Mouse (Mus musculus) kidney, adult 2 months (tissue): ENCODE data around the gene Peli2. TPM values are rescaled to one million over a fixed set of nuclear protein-coding genes. Genes with fewer than 3 reads are reported as not detected.

Source experiments
- DNase-seq: peaks from one replicate; pipeline ENCODE4 v3.0.0; 2021
- H3K27ac ChIP-seq: fragments of 200-500 bp; 2 replicates; pipeline ENCODE4 v1.5.1; 2012; ENCODE audit warnings: low read depth, low read length, control low read depth, inconsistent platforms; ENCODE audit not compliant: insufficient read depth
- H3K27me3 ChIP-seq: fragments of 200-500 bp; replicated peaks from 2 replicates; pipeline ENCODE4 v1.6.1; 2012; ENCODE audit warnings: mild to moderate bottlenecking, moderate library complexity, low read length, inconsistent platforms; ENCODE audit not compliant: control insufficient read depth, insufficient read depth
- H3K36me3 ChIP-seq: fragments of 200-500 bp; 2 replicates; pipeline ENCODE4 v1.6.1; 2012; ENCODE audit warnings: mild to moderate bottlenecking, moderate library complexity, low read length, inconsistent platforms; ENCODE audit not compliant: control insufficient read depth, insufficient read depth
- H3K4me1 ChIP-seq: fragments of 200-500 bp; 2 replicates; pipeline ENCODE4 v1.6.1; 2011; ENCODE audit warnings: low read length; ENCODE audit not compliant: control insufficient read depth, insufficient read depth
- H3K4me3 ChIP-seq: fragments of 200-500 bp; 2 replicates; pipeline ENCODE4 v1.5.1; 2011; ENCODE audit warnings: mild to moderate bottlenecking, low read depth, low read length, control low read depth; ENCODE audit not compliant: insufficient read depth
- CTCF ChIP-seq: fragments of 200-500 bp; conservative IDR thresholded peaks from 2 replicates; pipeline ENCODE4 v1.5.1; 2011; ENCODE audit warnings: low read depth, mild to moderate bottlenecking, control low read depth, low read length, moderate library complexity, mixed read lengths; ENCODE audit not compliant: insufficient read depth, insufficient read length
- POLR2A ChIP-seq: fragments of 200-500 bp; IDR thresholded peaks from one replicate; pipeline ENCODE4 v1.6.1; 2011; ENCODE audit warnings: low read depth, low read length, control low read depth
- WGBS: fragments of 180-500 bp; shearing (Covaris S2); methylation state at CpG from one replicate; pipeline ENCODE4 v1.1.7; 2018; 5-methylcytosine and 5-hydroxymethylcytosine counted together
- polyA plus RNA-seq: library from polyadenylated mRNA; depleted of rRNA; stranded (reverse); fragments of >200 nt; gene quantifications from 2 replicates; pipeline ENCODE4 v1.2.3, GENCODE M21; 2012

The Peli2 gene
- polyA plus RNA-seq, 1 experiment: 31.7 TPM

GRCm38 (mm10) chr14:48207746-48208640 lies 87.4 kb downstream of the Peli2 start:
- WGBS: 85% methylated on average over 12 of the region's 12 CpGs
- peaks cover 15% of the 10 kb centered on the region for H3K4me1 ChIP-seq
- H3K27ac ChIP-seq: no peak overlapping the region
- H3K4me3 ChIP-seq: no peak overlapping the region
- no peaks in the 10 kb centered on the region for H3K36me3 ChIP-seq
- no peak for TF ChIP-seq POLR2A
- no peak for TF ChIP-seq CTCF
- no peaks in the 10 kb centered on the region for H3K27me3 ChIP-seq
- no peak for DNase-seq

- WGBS: 91% methylated on average over 5 of the region's 5 CpGs
- no peak for DNase-seq
- TF ChIP-seq POLR2A (no peak), CTCF (no peak)
- no peak overlapping the region for H3K4me3 ChIP-seq
- H3K36me3 ChIP-seq: no peaks in the 10 kb centered on the region
- H3K27ac ChIP-seq: no peak overlapping the region
- no peaks in the 10 kb centered on the region for H3K27me3 ChIP-seq
- peaks cover 15% of the 10 kb centered on the region for H3K4me1 ChIP-seq
Measured at GRCm38 (mm10) chr14:48209436-48209835, 88.8 kb downstream of the Peli2 start.

GRCm38 (mm10) chr14:48210089-48210488 lies 89.5 kb downstream of the Peli2 start:
- DNase-seq: no peak

GRCm38 (mm10) chr14:48211526-48211925 lies 90.9 kb downstream of the Peli2 start:
- H3K4me1 ChIP-seq: peaks cover 1% of the 10 kb centered on the region

More at GRCm38 (mm10) chr14:48210089-48210488, 89.5 kb downstream of the Peli2 start:
- H3K27me3 ChIP-seq: no peaks in the 10 kb centered on the region
- H3K36me3 ChIP-seq: no peaks in the 10 kb centered on the region
- TF ChIP-seq POLR2A (no peak), CTCF (no peak)
- H3K4me1 ChIP-seq: peaks cover 11% of the 10 kb centered on the region
- no peak overlapping the region for H3K4me3 ChIP-seq
- H3K27ac ChIP-seq: no peak overlapping the region
- 77% methylated on average over 9 of the region's 9 CpGs for WGBS

DNA sequence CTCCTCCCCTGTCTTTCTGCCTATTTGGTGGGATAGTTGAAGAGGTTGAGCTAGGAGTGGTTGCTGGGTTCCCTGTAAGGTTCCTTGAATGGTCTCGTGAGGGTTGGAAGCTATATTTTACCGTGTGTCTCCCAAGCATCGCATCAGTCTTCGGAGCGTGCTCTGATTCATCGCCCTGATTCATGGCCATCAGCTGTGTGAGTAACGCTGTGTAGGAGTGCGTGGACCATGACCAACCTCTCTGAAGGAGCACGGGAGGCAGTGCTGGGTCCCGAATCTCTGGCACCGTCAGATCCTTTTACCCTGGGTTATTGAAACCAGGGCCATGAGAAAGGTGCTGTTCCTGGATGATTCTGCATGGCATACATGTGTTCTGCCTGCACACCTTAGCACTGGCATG lies 92.2 kb downstream of the Peli2 start:
- no peak for DNase-seq
- H3K36me3 ChIP-seq: no peaks in the 10 kb centered on the region
- TF ChIP-seq POLR2A (no peak), CTCF (no peak)
- no peak overlapping the region for H3K4me3 ChIP-seq
- no peaks in the 10 kb centered on the region for H3K27me3 ChIP-seq
- 53% methylated on average over 11 of the region's 11 CpGs for WGBS
- H3K4me1 ChIP-seq: no peaks in the 10 kb centered on the region; the same call in 1 of the 2 replicates
- H3K27ac ChIP-seq: no peak overlapping the region

More at GRCm38 (mm10) chr14:48211526-48211925, 90.9 kb downstream of the Peli2 start:
- H3K27ac ChIP-seq: no peak overlapping the region
- whole genome bisulfite sequencing: 59% methylated on average over 8 of the region's 8 CpGs
- TF ChIP-seq CTCF: no peak
- no peak for TF ChIP-seq POLR2A
- H3K27me3 ChIP-seq: no peaks in the 10 kb centered on the region
- no peaks in the 10 kb centered on the region for H3K36me3 ChIP-seq
- no peak for DNase-seq
- H3K4me3 ChIP-seq: no peak overlapping the region

DNA sequence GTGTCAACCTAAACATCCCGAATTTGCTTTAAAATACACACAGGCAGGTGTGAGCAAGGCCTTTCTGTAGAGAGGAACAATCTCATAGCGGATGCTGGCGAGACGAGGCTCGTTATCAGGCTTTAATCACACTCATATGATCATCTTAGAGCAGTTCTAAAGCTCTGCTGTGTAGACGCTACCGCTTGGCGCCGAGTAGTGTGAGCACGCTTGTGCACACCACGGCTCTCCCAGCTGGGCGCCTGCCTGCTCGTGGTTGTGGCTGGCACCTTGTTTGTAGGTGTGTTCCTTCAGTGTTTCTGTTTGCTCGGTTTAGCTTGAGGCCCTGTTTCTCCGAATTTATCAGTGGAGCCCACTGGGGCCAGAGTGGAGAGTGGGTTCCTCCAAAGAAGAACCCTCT lies 93.0 kb downstream of the Peli2 start:
- DNase-seq: no peak
- WGBS: 93% methylated on average over 15 of the region's 15 CpGs
- Histone ChIP-seq H3K36me3 (no peaks in the 10 kb centered on the region), H3K27ac (no peak overlapping the region), H3K4me1 (no peaks in the 10 kb centered on the region; the same call in 1 of the 2 replicates), H3K27me3 (no peaks in the 10 kb centered on the region), H3K4me3 (no peak overlapping the region)
- TF ChIP-seq POLR2A (no peak), CTCF (no peak)

DNA sequence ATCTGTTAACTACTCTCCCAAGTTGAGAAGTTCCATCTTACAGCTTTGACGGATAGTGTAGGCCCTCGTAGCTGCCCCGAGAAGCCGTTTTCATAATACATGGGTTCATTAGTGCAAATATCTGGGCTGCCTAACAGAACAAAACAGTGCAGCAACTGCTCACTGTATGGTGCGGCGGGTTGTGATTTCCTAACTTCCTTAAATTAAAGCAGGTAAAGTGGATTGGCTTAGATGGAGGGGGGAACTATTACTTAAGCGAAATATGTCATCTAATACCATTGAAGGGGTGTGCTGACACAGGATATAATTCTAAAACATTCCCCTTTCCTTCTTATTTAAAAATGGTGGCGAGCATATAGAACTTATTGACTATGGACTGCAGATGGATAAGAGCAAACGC lies 101.4 kb downstream of the Peli2 start:
- no peak for TF ChIP-seq CTCF
- TF ChIP-seq POLR2A: no peak

More for the DNA sequence above, 101.4 kb downstream of the Peli2 start:
- peaks cover 17% of the 10 kb centered on the region for H3K4me1 ChIP-seq
- DNase-seq: no peak
- H3K4me3 ChIP-seq: no peak overlapping the region
- H3K27me3 ChIP-seq: no peaks in the 10 kb centered on the region
- 90% methylated on average over 9 of the region's 9 CpGs for WGBS
- H3K27ac ChIP-seq: no peak overlapping the region
- H3K36me3 ChIP-seq: no peaks in the 10 kb centered on the region
